Mouse (Mus musculus) cerebellum, adult 2 months (tissue): ENCODE measurements around the gene Shc1. TPM values are rescaled to one million over a fixed set of nuclear protein-coding genes. Genes with fewer than 3 reads are reported as not detected.

Experiments used
- DNase-seq, 2 experiments: peaks; one replicate each; pipeline ENCODE4 v3.0.0; 2021
- H3K27ac ChIP-seq: fragments of 200-500 bp; 2 replicates; pipeline ENCODE4 v1.5.1; 2012; ENCODE audit warnings: low read length, control low read depth, inconsistent platforms; ENCODE audit not compliant: insufficient read depth
- H3K27me3 ChIP-seq: fragments of 200-500 bp; 2 replicates; pipeline ENCODE4 v1.6.1; 2012; ENCODE audit warnings: inconsistent platforms, mild to moderate bottlenecking, low read length, moderate library complexity; ENCODE audit not compliant: control insufficient read depth, insufficient read depth
- H3K4me1 ChIP-seq: fragments of 200-500 bp; 2 replicates; pipeline ENCODE4 v1.6.1; 2011; ENCODE audit warnings: low read length; ENCODE audit not compliant: control insufficient read depth, insufficient read depth
- H3K4me3 ChIP-seq: fragments of 200-500 bp; replicated peaks from 2 replicates; pipeline ENCODE3; 2011; ENCODE audit warnings: mild to moderate bottlenecking, low read depth, low read length, control low read depth; ENCODE audit not compliant: insufficient read depth
- CTCF ChIP-seq: fragments of 200-500 bp; IDR thresholded peaks from 2 replicates; pipeline ENCODE4 v1.5.1; 2011; ENCODE audit warnings: low read depth, mild to moderate bottlenecking, control low read depth, low read length, moderate library complexity, borderline replicate concordance; ENCODE audit not compliant: insufficient read depth
- POLR2A ChIP-seq: fragments of 200-500 bp; IDR thresholded peaks from 2 replicates; pipeline ENCODE4 v1.6.1; 2011; ENCODE audit warnings: low read length, control low read depth, borderline replicate concordance; ENCODE audit not compliant: insufficient read depth
- WGBS: fragments of 180-500 bp; shearing (Covaris S2); methylation state at CpG from one replicate; pipeline ENCODE4 v1.1.7; 2018; 5-methylcytosine and 5-hydroxymethylcytosine counted together
- polyA plus RNA-seq: library from polyadenylated mRNA; depleted of rRNA; stranded (reverse); fragments of >200 nt; gene quantifications from 2 replicates; pipeline ENCODE4 v1.2.3, GENCODE M21; 2012

The Shc1 gene
- polyA plus RNA-seq, 1 experiment, result 15.9 TPM

GRCm38 (mm10) chr3:89386438-89387420, 31.5 kb upstream of the Shc1 start:
- Histone ChIP-seq H3K4me1 (peaks cover 38% of the 10 kb centered on the region), H3K4me3 (no peak overlapping the region), H3K27me3 (no peaks in the 10 kb centered on the region), H3K27ac (no peak overlapping the region)
- DNase-seq, result no peak
- 65% methylated on average over 17 of the region's 17 CpGs for whole genome bisulfite sequencing
- no peak for TF ChIP-seq POLR2A
- TF ChIP-seq CTCF, result no peak

- DNase-seq, result peak in 1 of 2 experiments; percentile 27
- no peak overlapping the region for H3K4me3 ChIP-seq
- no peak for TF ChIP-seq POLR2A
- TF ChIP-seq CTCF, result no peak
- 65% methylated on average over 11 of the region's 11 CpGs for WGBS
- no peak overlapping the region for H3K27ac ChIP-seq
- peaks cover 38% of the 10 kb centered on the region for H3K4me1 ChIP-seq
- no peaks in the 10 kb centered on the region for H3K27me3 ChIP-seq
These were observed 30.6 kb upstream of the Shc1 start for GRCm38 (mm10) chr3:89387632-89388031.

GRCm38 (mm10) chr3:89388134-89388881, 29.9 kb upstream of the Shc1 start:
- Histone ChIP-seq H3K27ac (no peak overlapping the region), H3K4me1 (peaks cover 38% of the 10 kb centered on the region), H3K4me3 (no peak overlapping the region), H3K27me3 (no peaks in the 10 kb centered on the region)
- DNase-seq, result peak; percentile 57
- 24% methylated on average over 11 of the region's 11 CpGs for WGBS
- TF ChIP-seq CTCF (no peak), POLR2A (no peak)

GRCm38 (mm10) chr3:89388901-89389740, 29.1 kb upstream of the Shc1 start:
- Histone ChIP-seq H3K4me3 (no peak overlapping the region), H3K27me3 (no peaks in the 10 kb centered on the region), H3K27ac (no peak overlapping the region), H3K4me1 (peaks cover 32% of the 10 kb centered on the region)
- DNase-seq, result peak in 1 of 2 experiments; percentile 50
- 66% methylated on average over 6 of the region's 6 CpGs for WGBS
- TF ChIP-seq POLR2A (no peak), CTCF (no peak)

GRCm38 (mm10) chr3:89390111-89390515, 28.1 kb upstream of the Shc1 start:
- H3K4me1 ChIP-seq, result peaks cover 26% of the 10 kb centered on the region
- WGBS, result 0% methylated on average over 5 of the region's 5 CpGs
- H3K27me3 ChIP-seq, result no peaks in the 10 kb centered on the region
- no peak overlapping the region for H3K4me3 ChIP-seq
- peak overlapping the region; percentile 24; the same call in 1 of the 2 replicates for H3K27ac ChIP-seq
- DNase-seq, result peak; percentile 51 to 53
- TF ChIP-seq CTCF (no peak), POLR2A (no peak)

- no peaks in the 10 kb centered on the region for H3K27me3 ChIP-seq
- peak overlapping the region; percentile 98 for H3K4me3 ChIP-seq
- peak; percentile 42 to 47 for DNase-seq
- H3K27ac ChIP-seq, result peak overlapping the region; percentile 70
- WGBS, result 5% methylated on average over 19 of the region's 19 CpGs
- H3K4me1 ChIP-seq, result peaks cover 26% of the 10 kb centered on the region
- TF ChIP-seq POLR2A (no peak), CTCF (no peak)
These were observed 27.3 kb upstream of the Shc1 start for GRCm38 (mm10) chr3:89390699-89391662.
